15 mouse cellular contexts compared by ENCODE assay signal in genomic region chr6:99931588-99931987, GRCm38 (mm10).
DNase-seq lines count a peak whose midpoint lies in the region; ATAC-seq lines count a peak whose summit lies in the region.
"Had no signal": no experiment of that assay in that cellular context is flagged by ENCODE, and none has a peak within 500 bp of the region (broad histone marks: within the 10 kb centered on the region; RNA-seq: fewer than 3 reads in every experiment).

No protein-coding gene starts in this region.

- H3K9ac ChIP-seq in forebrain, embryonic 14.5 days (ENCODE audit: low read length): no peak overlapping the region
- no peak overlapping the region for H3K9ac ChIP-seq in forebrain, embryonic 11.5 days (ENCODE audit: low read length)
- H3K9ac ChIP-seq in heart, embryonic 16.5 days (ENCODE audit: low read length): no peak overlapping the region
- H3K9ac ChIP-seq: embryonic facial prominence, embryonic 12.5 days; limb, embryonic 15.5 days had no signal

- peaks cover 4% of the 10 kb centered on the region for H3K4me1 ChIP-seq in forebrain, embryonic 14.5 days (ENCODE audit: control insufficient read depth, insufficient read depth, low read length)
- H3K4me1 ChIP-seq in forebrain, embryonic 11.5 days (replicated peaks; ENCODE audit: control insufficient read depth, insufficient read depth, low read length): no peaks in the 10 kb centered on the region
- H3K4me1 ChIP-seq in heart, embryonic 16.5 days (ENCODE audit: control insufficient read depth, insufficient read depth, low read length): peaks cover 58% of the 10 kb centered on the region
- H3K4me1 ChIP-seq: embryonic facial prominence, embryonic 12.5 days had no signal

- no peaks in the 10 kb centered on the region for H3K27me3 ChIP-seq in forebrain, embryonic 14.5 days (replicated peaks; ENCODE audit: control insufficient read depth, insufficient read depth, low read length)
- no peaks in the 10 kb centered on the region for H3K27me3 ChIP-seq in forebrain, embryonic 11.5 days (ENCODE audit: control insufficient read depth, insufficient read depth, low read length)
- H3K27me3 ChIP-seq in heart, embryonic 16.5 days (ENCODE audit: control insufficient read depth, insufficient read depth, low read length): no peaks in the 10 kb centered on the region
- H3K27me3 ChIP-seq: embryonic facial prominence, embryonic 12.5 days; limb, embryonic 15.5 days had no signal

- no peaks in the 10 kb centered on the region for H3K9me3 ChIP-seq in forebrain, embryonic 14.5 days (replicated peaks; ENCODE audit: control insufficient read depth, low read length)
- no peaks in the 10 kb centered on the region for H3K9me3 ChIP-seq in forebrain, embryonic 11.5 days (ENCODE audit: control insufficient read depth, low read length)
- no peaks in the 10 kb centered on the region for H3K9me3 ChIP-seq in heart, embryonic 16.5 days (replicated peaks; ENCODE audit: control insufficient read depth, low read length)
- H3K9me3 ChIP-seq: embryonic facial prominence, embryonic 12.5 days; limb, embryonic 15.5 days had no signal

- peak; percentile 21 for DNase-seq in forebrain, embryonic 14.5 days (ENCODE audit: low spot score)
- no peak for DNase-seq in forebrain, embryonic 11.5 days (ENCODE audit: low spot score)
- peak; percentile 48 for DNase-seq in 416B (ENCODE audit: low read depth)
- DNase-seq in lung, postnatal 14 days: peak; percentile 45
- DNase-seq in thymus, postnatal 4 days: no peak
- no peak for DNase-seq in cerebellum, adult 9-11 months
- no peak for DNase-seq in urinary bladder, adult 18-20 months (ENCODE audit: low spot score in 2 of 2)
- DNase-seq: adrenal gland, adult 8-10 months; B cell, adult 2 months; cerebellum, adult 11-12 months; kidney, adult 18-20 months; retina, postnatal 1 day had no signal

- H3K4me2 ChIP-seq in forebrain, embryonic 14.5 days (ENCODE audit: low read length): no peak overlapping the region
- H3K4me2 ChIP-seq in forebrain, embryonic 11.5 days (ENCODE audit: low read depth, low read length, severe bottlenecking): no peak overlapping the region
- H3K4me2 ChIP-seq in heart, embryonic 16.5 days (ENCODE audit: low read depth, low read length): no peak overlapping the region
- H3K4me2 ChIP-seq: embryonic facial prominence, embryonic 12.5 days; limb, embryonic 15.5 days had no signal

- WGBS in forebrain, embryonic 14.5 days: 71% methylated on average over 4 of the region's 4 CpGs
- 91% methylated on average over 4 of the region's 4 CpGs for WGBS in forebrain, embryonic 11.5 days
- WGBS in heart, embryonic 16.5 days: 30% methylated on average over 4 of the region's 4 CpGs

- ATAC-seq in forebrain, embryonic 14.5 days: no peak
- no peak for ATAC-seq in forebrain, embryonic 11.5 days (replicated peaks; ENCODE audit: low FRiP score)
- ATAC-seq in heart, embryonic 16.5 days (replicated peaks; ENCODE audit: extremely low read depth, insufficient read depth, low FRiP score): peak; percentile 47; the same call in 1 of the 2 replicates

- H3K27ac ChIP-seq in forebrain, embryonic 14.5 days (ENCODE audit: low read depth, low read length): no peak overlapping the region
- no peak overlapping the region for H3K27ac ChIP-seq in forebrain, embryonic 11.5 days (ENCODE audit: low read depth, low read length)
- peak overlapping the region; percentile 51 for H3K27ac ChIP-seq in heart, embryonic 16.5 days (ENCODE audit: low read length)
- H3K27ac ChIP-seq: embryonic facial prominence, embryonic 12.5 days; limb, embryonic 15.5 days had no signal

- no peak overlapping the region for H3K4me3 ChIP-seq in forebrain, embryonic 14.5 days (ENCODE audit: low read depth, low read length)
- no peak overlapping the region for H3K4me3 ChIP-seq in forebrain, embryonic 11.5 days (ENCODE audit: low read depth, low read length)
- H3K4me3 ChIP-seq in heart, embryonic 16.5 days (ENCODE audit: low read length): no peak overlapping the region
- H3K4me3 ChIP-seq: embryonic facial prominence, embryonic 12.5 days; limb, embryonic 15.5 days had no signal

- H3K36me3 ChIP-seq in forebrain, embryonic 14.5 days (ENCODE audit: control insufficient read depth, insufficient read depth, low read length): no peaks in the 10 kb centered on the region
- no peaks in the 10 kb centered on the region for H3K36me3 ChIP-seq in forebrain, embryonic 11.5 days (ENCODE audit: control insufficient read depth, insufficient read depth, low read length)
- no peaks in the 10 kb centered on the region for H3K36me3 ChIP-seq in heart, embryonic 16.5 days (ENCODE audit: control insufficient read depth, insufficient read depth)
- H3K36me3 ChIP-seq: embryonic facial prominence, embryonic 12.5 days; limb, embryonic 15.5 days had no signal

Comparison
In these comparisons a context has a peak if more than half of its experiments do, and no peak if none do; other contexts are left out.
1. DNase-seq: peak in forebrain, embryonic 14.5 days (single experiment), 416B (single experiment) and lung, postnatal 14 days (single experiment); none in forebrain, embryonic 11.5 days (single experiment), thymus, postnatal 4 days (single experiment), cerebellum, adult 9-11 months (single experiment) and urinary bladder, adult 18-20 months (0 of 2).